Mouse (Mus musculus) right cerebral cortex, postnatal 25 days (tissue): ENCODE data around the gene Pias4.

Experiments
- DNase-seq: peaks from one replicate; pipeline ENCODE4 v3.0.0; 2022

Gene Pias4

GRCm38 (mm10) chr10:81168521-81169244 lies 960 bp upstream of the Pias4 start:
- DNase-seq, result peak; percentile 76

GRCm38 (mm10) chr10:81168087-81168431 lies 336 bp upstream of the Pias4 start:
- DNase-seq, result no peak

- no peak for DNase-seq
Measured at GRCm38 (mm10) chr10:81165118-81165517, 2.6 kb downstream of the Pias4 start.

- DNase-seq, result no peak
Measured at GRCm38 (mm10) chr10:81162318-81162652, 5.4 kb downstream of the Pias4 start.

GRCm38 (mm10) chr10:81161602-81162317 lies 6.0 kb downstream of the Pias4 start:
- no peak for DNase-seq

- DNase-seq, result no peak
Measured at GRCm38 (mm10) chr10:81154736-81155135, 13.0 kb downstream of the Pias4 start.

GRCm38 (mm10) chr10:81154313-81154712 lies 13.4 kb downstream of the Pias4 start:
- no peak for DNase-seq

- DNase-seq, result no peak
Measured at GRCm38 (mm10) chr10:81152609-81153008, 15.1 kb downstream of the Pias4 start.

GRCm38 (mm10) chr10:81151261-81151660 lies 16.5 kb downstream of the Pias4 start:
- DNase-seq, result no peak

- no peak for DNase-seq
Measured at GRCm38 (mm10) chr10:81146296-81146695, 21.4 kb downstream of the Pias4 start.

- DNase-seq, result no peak
Measured at GRCm38 (mm10) chr10:81145778-81146177, 21.9 kb downstream of the Pias4 start.

- no peak for DNase-seq
Measured at GRCm38 (mm10) chr10:81145307-81145706, 22.4 kb downstream of the Pias4 start.

- DNase-seq, result no peak
Measured at GRCm38 (mm10) chr10:81144667-81145066, 23.1 kb downstream of the Pias4 start.

GRCm38 (mm10) chr10:81143845-81144437 lies 23.8 kb downstream of the Pias4 start:
- no peak for DNase-seq

- DNase-seq, result no peak
Measured at GRCm38 (mm10) chr10:81143157-81143633, 24.5 kb downstream of the Pias4 start.

- DNase-seq, result no peak
Measured at GRCm38 (mm10) chr10:81142551-81142981, 25.2 kb downstream of the Pias4 start.

- no peak for DNase-seq
Measured at GRCm38 (mm10) chr10:81141455-81142210, 26.1 kb downstream of the Pias4 start.

GRCm38 (mm10) chr10:81140717-81141454 lies 26.8 kb downstream of the Pias4 start:
- DNase-seq, result no peak

- no peak for DNase-seq
Measured at GRCm38 (mm10) chr10:81140005-81140404, 27.7 kb downstream of the Pias4 start.

- DNase-seq, result no peak
Measured at GRCm38 (mm10) chr10:81139529-81139846, 28.2 kb downstream of the Pias4 start.

- no peak for DNase-seq
Measured at GRCm38 (mm10) chr10:81138821-81139528, 28.7 kb downstream of the Pias4 start.
